Mouse (Mus musculus): ENCODE results near the gene Dlx5. TPM values are rescaled to one million over a fixed set of nuclear protein-coding genes. Genes with fewer than 3 reads are reported as not detected.

The Dlx5 gene
- polyA plus RNA-seq, 1 experiment, result 0.10 TPM

DNA sequence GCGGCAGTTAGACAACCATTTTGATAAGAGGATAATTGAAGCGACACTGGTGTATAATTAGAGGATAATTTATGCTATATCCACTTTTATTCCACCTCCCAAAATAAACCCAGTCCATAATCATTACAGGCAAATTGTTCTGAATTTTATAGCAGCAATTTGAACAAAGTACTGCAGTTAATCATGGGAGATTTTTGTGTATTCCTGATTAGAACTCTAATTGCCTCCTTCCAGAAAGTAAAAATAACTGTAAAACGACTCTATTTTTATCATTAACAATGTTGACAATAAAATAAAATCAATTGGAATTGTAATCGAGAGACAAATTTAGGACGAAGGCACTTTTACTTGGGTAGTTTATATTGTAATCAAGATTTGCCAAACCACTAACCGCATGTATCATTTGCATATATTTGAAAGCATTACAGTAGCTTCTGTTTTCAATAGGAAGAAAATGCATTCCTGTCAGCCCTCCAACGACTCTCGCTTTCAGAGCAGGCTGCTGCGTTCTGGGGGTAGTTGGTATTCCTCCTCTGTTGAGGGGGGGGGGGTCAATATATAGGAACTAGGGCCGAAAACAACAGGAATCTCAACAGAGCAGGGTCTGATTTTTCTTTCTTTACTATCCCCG is 20.0 kb downstream of the Dlx5 start:
- WGBS, result 7% methylated on average over 11 of the region's 11 CpGs
- DNase-seq (ENCODE audit: low read depth, low spot score), result no peak

DNA sequence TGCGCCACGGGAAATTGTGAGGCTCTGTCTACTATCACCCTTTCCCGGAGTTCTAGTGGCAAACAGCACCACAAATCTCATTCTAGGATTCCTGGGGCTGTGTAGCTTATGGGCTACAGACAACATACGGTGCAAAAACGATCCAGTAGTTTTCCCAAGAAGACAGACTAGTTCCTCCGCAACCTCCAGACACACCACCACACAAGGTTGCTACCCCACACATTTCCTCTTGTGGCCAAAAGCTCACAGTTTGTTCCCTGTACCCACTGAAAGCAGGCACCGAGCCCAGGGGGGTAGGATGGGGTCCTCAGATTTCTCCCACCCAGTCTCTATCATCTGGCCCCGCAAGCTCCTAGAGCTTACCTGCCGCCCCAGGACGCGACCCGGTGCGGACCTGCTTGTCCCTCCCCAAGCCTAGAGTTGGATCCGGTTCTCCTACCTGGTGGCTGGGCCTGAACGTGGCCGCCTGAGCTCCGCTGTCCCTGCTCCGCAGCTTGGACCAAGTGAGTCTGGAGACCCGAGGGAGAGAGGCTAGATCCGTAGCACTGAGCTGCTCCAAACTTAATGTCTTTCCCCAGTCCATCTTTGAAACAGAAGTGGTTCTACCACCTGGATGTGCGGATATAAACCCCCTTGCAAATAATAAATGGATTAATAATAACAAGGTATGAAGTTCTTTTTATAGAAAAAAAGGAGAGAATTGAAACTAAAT is 20.6 kb downstream of the Dlx5 start:
- WGBS, result 5% methylated on average over 21 of the region's 21 CpGs
- DNase-seq (ENCODE audit: low read depth, low spot score), result no peak

DNA sequence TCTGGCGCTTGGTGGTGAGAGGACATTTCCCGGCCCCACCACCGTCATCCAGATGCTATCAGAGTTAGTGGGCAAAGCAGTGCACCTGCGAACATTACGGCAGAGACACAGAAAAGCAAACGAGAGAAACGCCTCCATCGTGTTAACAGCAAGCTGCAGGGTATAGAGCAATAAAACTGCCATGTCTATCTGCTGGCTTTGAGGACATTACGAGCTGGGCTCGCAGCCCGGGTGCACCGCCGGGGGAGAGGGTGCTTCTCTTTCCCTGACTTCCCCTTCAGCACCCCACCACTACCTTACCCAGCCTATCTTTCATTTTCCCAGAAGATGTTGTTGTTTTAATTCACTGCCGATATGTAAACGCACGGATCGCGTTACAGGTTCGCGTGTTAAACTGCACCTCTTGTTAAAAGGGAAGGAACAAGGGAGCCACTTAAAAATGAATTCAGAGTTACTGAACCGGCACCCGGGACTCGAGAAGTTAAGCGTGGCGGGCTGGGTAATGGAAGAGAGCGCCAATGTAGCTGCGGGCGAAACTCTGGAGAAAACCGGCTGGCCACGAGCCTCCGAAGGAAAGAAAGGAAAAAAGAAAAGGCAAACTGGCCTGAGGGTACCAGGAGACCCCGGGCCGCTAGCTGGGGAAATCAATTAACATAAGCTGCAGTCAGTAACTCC is 21.3 kb downstream of the Dlx5 start:
- DNase-seq (ENCODE audit: low read depth, low spot score), result no peak
- WGBS, result 2% methylated on average over 33 of the region's 33 CpGs

DNA sequence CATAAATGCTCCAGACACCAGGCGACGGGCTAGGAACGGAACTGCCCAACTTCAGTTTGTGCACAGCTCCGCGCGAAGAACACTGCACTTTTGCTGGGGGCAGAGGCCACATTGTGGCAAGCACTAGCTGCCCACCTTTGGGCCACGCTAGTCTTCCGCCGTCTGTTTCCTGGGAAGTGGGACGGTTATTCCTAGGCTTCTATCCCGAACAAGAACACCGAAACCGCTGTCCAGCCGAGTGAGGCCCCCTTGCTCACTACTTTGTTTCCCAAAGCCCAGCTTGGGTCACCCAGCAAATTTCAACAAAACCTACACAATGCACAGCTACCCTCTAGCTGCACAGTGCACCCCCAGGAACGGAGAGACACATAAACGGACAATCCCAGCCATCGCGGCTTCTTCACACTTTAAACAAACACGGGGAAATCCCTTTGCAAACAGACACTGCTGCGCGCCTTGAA is 21.9 kb downstream of the Dlx5 start:
- 3% methylated on average over 21 of the region's 21 CpGs for WGBS
- no peak for DNase-seq (ENCODE audit: low read depth, low spot score)

DNA sequence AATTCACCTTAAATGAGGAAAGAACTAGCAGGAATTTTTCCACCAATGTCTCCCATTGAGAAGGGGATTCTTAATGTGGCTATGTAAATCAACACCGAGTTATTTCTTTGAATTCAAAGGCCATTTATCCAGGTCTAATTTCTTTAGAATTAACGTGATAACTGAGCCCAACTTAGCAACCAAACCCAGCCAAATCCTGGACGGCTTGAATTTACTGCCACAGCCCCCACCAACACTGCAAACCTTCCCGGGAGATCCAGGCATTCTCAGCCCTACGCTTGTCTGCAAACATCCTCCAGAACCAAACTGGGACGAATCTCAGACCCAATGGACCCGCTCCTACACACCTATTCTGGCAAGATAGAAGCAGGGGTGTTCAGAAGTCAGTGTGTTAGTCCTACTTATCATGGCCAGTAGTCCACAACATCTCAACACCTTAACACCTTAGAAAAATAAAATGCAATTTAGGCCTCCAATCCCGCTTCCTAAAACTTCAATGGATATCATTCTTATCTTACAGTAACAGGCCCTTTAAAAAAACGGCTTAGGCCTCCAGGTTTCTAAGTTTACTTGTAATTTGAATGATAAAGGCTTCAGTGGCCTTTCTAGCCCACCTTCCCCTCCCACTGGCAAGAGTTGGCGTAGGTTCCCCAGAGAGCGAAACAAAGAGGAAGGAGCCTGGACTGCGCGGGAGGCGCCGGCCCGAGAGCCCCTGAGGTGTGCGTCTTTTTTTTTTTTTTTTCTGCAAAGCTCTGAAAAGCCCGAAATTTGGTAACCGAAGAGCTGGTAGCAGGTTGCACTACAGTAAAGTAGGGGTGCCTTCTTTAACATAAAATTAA is 22.6 kb downstream of the Dlx5 start:
- DNase-seq (ENCODE audit: low read depth, low spot score), result no peak
- WGBS, result 7% methylated on average over 19 of the region's 19 CpGs

DNA sequence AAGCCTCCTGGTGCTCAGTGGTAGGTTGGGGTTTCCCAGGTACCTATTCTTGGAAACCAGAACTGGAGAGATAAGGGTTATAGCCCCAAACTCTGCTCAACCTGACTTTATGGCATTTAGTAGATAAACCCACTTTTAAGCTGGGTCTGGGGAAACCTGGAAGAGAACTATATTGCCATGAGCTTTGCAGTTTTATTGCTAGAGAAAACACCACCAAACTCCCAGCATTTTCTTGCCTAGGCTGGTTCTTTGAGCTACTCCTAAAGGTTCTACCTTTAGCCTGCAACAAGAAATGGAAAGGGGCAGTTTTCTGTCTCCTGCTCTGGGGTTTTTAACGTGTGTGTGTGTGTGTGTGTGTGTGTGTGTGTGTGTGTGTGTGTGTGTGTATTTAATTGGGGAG is 23.3 kb downstream of the Dlx5 start:
- 0% methylated on average over 1 of the region's 1 CpGs for WGBS

DNA sequence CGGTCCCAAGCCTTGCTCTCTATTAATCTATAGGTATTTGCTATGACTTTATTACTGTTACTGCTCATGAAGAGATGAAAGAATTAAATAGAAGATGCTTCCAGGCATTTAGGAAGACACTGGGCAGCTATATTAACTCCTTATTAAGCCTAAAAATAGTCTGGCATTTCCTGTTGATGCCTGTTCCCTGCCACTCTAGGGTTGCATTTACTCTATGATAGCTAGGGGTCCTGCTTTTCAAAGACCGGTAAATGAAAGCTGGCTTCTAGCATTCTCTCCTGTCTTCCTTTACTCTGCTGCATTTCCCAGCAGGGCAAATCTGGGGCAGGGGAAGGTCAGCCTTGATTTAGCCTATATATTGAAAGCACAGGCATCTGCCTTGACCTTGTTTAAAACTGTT is 24.1 kb downstream of the Dlx5 start:
- 16% methylated on average over 2 of the region's 2 CpGs for WGBS
- DNase-seq (ENCODE audit: low read depth, low spot score), result no peak

More for the DNA sequence above, 23.3 kb downstream of the Dlx5 start:
- DNase-seq (ENCODE audit: low read depth, low spot score), result no peak

DNA sequence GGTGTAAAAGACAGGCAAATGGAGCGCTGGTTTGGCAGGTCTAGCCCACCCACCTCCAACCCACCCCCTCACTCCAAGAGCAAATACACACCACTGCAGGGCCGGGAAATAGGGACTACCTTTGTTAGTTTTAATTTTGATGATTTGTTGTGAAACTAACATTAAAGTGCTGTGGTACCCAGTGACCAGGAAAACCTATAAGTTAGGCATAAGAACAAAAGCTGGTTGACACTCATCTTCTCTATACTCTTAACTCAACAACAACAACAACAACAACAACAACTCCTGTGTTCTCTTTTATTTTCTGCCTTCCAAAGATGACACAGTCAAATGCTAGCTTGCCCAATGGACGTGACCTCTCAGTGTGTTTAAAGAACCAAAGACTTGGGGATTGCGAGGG is 25.0 kb downstream of the Dlx5 start:
- DNase-seq (ENCODE audit: low read depth, low spot score), result no peak
- 5% methylated on average over 4 of the region's 4 CpGs for WGBS

DNA sequence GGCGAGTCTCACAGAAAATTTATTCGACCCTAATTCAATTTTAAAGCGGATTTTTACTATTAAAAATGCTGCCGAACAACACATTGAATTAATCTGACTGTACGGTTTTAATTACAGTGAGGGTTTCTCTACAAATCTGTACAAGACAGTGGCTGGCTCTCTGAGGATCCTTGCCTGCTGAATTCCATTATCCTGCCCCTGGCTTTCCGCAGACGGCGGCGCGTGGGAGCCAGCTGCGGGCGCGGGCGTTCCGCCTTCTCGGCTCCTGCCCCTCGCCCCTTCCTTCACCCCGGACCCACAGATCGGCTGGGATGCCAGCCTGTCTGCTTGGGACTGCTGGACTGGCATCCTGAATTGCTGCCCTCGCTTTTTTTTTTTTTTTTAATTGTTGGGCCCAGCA is 25.6 kb downstream of the Dlx5 start:
- WGBS, result 5% methylated on average over 20 of the region's 20 CpGs

DNA sequence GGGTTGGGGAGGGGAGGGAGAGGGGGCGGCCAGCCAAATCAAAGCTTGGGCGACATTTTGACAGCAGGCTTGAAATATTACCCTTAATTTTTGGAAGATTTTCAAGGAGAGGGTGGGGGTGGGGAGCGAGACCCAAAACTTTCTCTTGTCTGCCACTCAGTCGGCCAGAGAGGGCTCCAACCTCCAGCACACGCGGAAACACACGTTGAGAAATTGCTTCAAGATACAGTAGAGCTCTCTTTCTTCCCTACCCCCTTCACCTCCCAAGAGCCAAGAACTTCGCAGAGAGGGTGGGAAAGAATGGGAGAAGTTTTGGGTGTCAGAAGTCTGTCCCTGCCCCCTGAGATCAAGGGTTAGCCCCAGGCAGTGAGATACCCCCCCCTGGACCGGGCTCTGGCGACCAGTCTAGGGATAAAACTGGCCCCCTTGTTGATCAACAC is 26.1 kb downstream of the Dlx5 start:
- 6% methylated on average over 10 of the region's 10 CpGs for WGBS
- DNase-seq (ENCODE audit: low read depth, low spot score), result no peak

More for the DNA sequence above, 25.6 kb downstream of the Dlx5 start:
- DNase-seq (ENCODE audit: low read depth, low spot score), result no peak

DNA sequence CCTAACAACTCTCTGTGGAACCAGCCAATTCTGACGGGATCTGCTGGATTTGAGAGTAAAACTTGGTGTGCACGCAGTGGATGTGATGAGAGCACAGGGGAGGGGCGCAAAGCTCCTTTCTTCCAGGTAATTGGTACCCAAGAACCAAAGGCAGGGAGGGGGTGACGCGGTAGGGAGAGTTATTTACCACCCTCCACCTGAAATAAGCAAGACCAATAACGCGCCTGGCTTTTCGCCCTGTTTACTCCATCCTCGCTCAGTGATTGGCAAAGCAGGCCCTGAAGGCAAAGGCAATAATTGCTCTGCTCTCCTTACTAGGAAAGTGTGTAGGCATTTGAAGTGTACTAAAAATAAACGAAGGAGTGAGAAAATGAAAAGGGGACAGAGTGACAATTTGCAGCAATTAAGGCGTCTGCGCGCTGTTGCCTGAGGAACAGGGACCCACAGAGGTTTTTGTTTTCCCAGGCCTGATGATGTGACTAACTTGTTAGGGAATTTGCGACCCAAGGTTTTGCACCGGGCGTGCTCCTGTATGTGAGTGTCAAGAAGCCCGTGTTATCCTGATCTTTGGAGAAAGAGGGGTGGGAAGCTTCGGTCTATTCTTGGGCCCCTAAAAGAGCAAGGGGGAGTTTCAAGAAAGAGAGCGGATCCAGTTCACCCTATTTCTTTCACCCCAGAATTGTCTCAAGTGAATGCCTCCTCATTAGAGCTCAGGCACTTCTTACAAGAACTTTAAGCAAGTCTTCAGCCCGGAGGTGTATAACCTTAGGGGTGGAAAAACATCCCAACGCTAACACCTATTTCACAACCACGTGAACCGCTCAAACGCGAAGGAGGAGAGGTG is 26.8 kb downstream of the Dlx5 start:
- no peak for DNase-seq (ENCODE audit: low read depth, low spot score)
- WGBS, result 4% methylated on average over 25 of the region's 25 CpGs

DNA sequence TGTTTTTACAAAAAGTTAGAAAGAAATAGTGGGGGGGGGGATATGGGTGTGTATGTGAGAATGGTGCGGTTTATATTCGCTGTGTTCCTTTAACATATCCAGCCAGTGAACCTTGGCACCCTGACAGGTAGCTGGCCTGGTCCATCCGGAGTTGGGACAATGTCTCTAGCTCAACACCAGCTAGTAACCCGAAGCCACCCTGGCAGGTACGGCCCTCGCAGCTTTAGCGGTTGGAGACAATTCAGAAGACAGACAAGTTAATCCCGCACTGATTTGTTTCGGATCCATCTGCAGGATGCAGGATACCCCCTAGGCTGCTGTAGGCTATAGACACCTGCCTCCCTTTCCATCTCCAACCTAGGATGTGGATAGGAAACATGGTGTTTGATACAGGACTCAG is 27.7 kb downstream of the Dlx5 start:
- DNase-seq (ENCODE audit: low read depth, low spot score), result no peak
- 4% methylated on average over 9 of the region's 9 CpGs for WGBS

DNA sequence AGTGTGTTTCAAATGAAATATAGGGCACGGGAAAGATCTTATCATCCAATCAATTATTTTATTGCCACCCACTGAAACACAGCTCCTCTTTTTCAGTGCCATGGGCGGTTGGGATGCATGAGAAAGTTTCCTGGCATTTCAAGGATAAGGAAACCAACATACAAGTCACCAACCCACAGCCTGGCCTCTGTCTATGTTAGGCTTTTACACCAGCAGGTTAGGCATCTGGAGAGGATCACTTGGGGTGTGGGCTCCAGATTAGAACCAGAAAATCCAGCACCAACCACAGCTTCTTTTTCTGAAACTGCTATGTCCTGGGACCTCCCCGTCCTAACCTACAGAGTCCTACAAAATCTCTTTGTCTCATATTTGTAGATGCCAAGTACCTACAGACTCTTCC is 28.9 kb downstream of the Dlx5 start:
- 22% methylated on average over 3 of the region's 3 CpGs for WGBS
- no peak for DNase-seq (ENCODE audit: low read depth, low spot score)

DNA sequence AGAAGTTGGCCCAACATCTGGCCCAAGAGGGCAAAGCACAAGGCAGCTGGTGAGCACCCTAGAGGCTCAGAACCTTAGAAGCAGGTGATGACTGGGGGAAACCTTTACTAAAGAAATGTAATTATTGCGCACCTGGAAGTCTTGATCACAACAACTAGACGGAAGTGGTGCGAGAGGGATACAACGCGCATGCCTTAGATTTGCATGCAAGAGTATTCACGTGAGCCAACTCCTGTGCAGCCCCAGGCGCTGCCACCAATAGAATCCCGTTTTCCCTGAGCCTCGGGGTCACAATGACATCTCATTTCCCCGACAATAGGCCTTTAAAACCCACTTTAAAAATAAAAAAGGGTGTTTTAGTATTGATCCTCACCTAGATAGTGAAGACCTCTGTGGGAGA is 30.7 kb downstream of the Dlx5 start:
- WGBS, result 10% methylated on average over 10 of the region's 10 CpGs
- DNase-seq (ENCODE audit: low read depth, low spot score), result no peak

DNA sequence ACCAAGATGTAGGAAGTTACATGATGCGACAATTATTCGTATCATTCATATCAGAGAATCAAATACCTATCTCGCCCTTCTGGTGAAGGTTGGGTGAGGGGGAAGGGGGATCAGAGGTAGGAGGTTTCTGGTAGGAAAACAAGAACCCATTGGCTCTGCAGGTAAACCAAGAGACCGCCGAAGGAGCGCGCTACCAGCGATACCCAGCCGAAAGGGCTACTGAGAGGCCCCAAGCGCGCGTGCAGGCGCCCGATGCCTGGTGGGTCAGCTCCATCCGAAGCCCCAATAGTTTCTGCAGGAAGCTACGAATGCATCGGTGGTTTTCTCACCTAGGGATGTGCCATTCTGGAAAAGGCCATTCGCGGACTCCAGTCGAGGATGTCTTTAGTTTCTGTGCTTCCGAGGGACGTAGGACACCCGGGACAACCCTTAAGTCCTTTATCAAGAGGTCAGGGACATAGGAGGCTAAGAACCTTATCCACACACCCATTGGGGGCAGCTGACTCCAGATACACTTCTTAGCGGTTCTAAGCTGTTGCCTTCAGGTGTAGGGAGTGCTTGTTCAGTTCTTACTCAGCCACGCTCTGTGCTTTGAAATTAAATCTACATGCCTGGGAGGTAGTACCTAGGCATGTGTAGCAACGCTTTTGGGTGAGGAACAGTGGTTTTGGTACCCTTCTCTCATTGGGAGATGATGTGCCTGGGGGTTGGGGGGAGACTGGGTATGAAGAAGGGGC is 31.4 kb downstream of the Dlx5 start:
- 7% methylated on average over 26 of the region's 26 CpGs for WGBS
- DNase-seq (ENCODE audit: low read depth, low spot score), result no peak

DNA sequence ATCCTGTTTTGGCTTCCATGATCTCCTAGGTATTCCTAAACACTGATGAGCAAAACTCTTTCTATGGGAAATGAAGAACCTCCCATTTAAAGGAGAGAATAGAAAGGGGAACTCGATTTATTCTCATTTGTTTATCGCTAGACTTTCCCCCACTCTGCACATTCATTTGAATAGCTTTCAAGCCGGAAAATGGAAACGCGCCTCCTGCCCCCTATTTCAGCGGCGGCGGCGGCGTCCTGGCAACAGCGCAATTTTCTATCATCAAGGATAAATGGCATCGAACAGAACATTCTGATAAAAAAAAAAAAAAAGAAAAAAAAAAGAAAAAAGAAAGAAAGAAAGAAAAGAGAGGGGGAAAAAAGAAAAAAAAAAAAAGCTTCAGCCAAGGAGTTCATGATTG is 32.1 kb downstream of the Dlx5 start:
- WGBS, result 7% methylated on average over 12 of the region's 12 CpGs

DNA sequence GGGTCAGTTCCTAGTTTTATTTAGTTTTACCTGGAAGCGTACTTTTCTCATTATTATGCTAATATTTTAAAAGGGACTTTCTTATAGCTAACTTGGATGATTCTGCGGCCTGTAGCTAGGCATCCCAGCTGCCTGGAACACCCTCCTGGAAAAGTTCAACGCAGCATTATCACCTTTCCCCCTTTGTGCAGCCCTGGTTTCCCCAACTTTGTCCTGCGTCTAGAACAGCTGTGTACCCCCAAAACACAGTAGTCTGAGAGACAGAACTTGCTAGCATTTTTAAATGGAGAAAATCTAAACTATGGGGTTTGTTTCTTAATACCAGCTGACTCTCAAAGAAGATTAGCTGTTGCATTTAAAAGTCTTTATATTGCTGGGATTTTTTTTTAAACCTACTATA is 33.3 kb downstream of the Dlx5 start:
- WGBS, result 16% methylated on average over 4 of the region's 4 CpGs
- no peak for DNase-seq (ENCODE audit: low read depth, low spot score)

More for the DNA sequence above, 32.1 kb downstream of the Dlx5 start:
- no peak for DNase-seq (ENCODE audit: low read depth, low spot score)

DNA sequence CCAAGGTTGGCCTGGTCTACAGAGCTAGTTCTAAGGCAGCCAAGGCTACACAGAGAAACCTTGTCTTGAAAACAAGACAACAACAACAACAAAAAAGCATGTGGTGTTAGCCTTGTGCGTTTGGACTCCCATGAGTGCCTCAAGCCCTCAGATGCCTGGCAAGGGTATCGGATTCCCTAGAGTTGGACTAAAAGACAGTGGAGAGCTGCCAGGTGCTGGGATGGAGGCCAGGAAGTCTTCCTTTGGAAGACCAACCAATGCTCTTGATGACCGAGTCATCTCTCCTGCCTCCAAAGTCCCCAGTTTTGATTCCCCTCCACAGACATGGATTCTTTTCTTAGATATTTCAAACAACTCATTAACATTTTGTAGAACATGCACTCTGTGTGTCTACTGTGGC is 48.6 kb downstream of the Dlx5 start:
- 74% methylated on average over 3 of the region's 3 CpGs for WGBS
- DNase-seq (ENCODE audit: low read depth, low spot score), result no peak
